Mouse (Mus musculus): ENCODE measurements around the gene Xk.
"Not testable (repeated sequence)": the region's sequence is repeated elsewhere in the genome, so short reads cannot be mapped to it uniquely, and the experiment has no call there.

Xk gene

GRCm38 (mm10) chrX:9272460-9273361, at the start of gene Xk:
Gene Xk, plus strand, starts transcription at chrX:9272756.
- DNase-seq (ENCODE audit: low spot score in 2 of 2) = peak; percentile 48 to 59

- DNase-seq (ENCODE audit: low spot score in 2 of 2) = no peak
Observed at GRCm38 (mm10) chrX:9227105-9227504, 45.5 kb upstream of the Xk start.

GRCm38 (mm10) chrX:9240737-9241591, 31.6 kb upstream of the Xk start:
- DNase-seq (ENCODE audit: low spot score in 2 of 2) = no peak

GRCm38 (mm10) chrX:9243381-9243864, 29.1 kb upstream of the Xk start:
- no peak for DNase-seq (ENCODE audit: low spot score in 2 of 2)

- DNase-seq (ENCODE audit: low spot score in 2 of 2) = no peak
Observed at GRCm38 (mm10) chrX:9244603-9245336, 27.8 kb upstream of the Xk start.

GRCm38 (mm10) chrX:9248911-9249310, 23.6 kb upstream of the Xk start:
- no peak for DNase-seq (ENCODE audit: low spot score in 2 of 2)

- DNase-seq (ENCODE audit: low spot score in 2 of 2) = no peak
Observed at GRCm38 (mm10) chrX:9253990-9254389, 18.6 kb upstream of the Xk start.

GRCm38 (mm10) chrX:9254901-9255300, 17.7 kb upstream of the Xk start:
- DNase-seq (ENCODE audit: low spot score in 2 of 2) = no peak

GRCm38 (mm10) chrX:9256766-9257165, 15.8 kb upstream of the Xk start, which contains the start of gene Gm14862:
Gene Gm14862, minus strand, starts transcription at chrX:9256899.
- DNase-seq (ENCODE audit: low spot score in 2 of 2) = no peak

- DNase-seq (ENCODE audit: low spot score in 2 of 2) = no peak
Observed at GRCm38 (mm10) chrX:9257831-9258230, 14.7 kb upstream of the Xk start.

GRCm38 (mm10) chrX:9259267-9259666, 13.3 kb upstream of the Xk start:
- DNase-seq (ENCODE audit: low spot score in 2 of 2) = no peak

GRCm38 (mm10) chrX:9271112-9271511, 1.4 kb upstream of the Xk start:
- DNase-seq (ENCODE audit: low spot score in 2 of 2) = no peak

GRCm38 (mm10) chrX:9271947-9272459, 553 bp upstream of the Xk start:
- DNase-seq (ENCODE audit: low spot score in 2 of 2) = no peak

- DNase-seq (ENCODE audit: low spot score in 2 of 2) = no peak
Observed at GRCm38 (mm10) chrX:9273377-9274002, 934 bp downstream of the Xk start.

GRCm38 (mm10) chrX:9274321-9274720, 1.8 kb downstream of the Xk start:
- DNase-seq (ENCODE audit: low spot score in 2 of 2) = no peak

GRCm38 (mm10) chrX:9283464-9283863, 10.9 kb downstream of the Xk start, which contains the start of gene H2al1m:
Gene H2al1m, plus strand, starts transcription at chrX:9283764.
- DNase-seq (ENCODE audit: low spot score in 2 of 2) = not testable (repeated sequence)

GRCm38 (mm10) chrX:9293140-9293829, 20.7 kb downstream of the Xk start:
- DNase-seq (ENCODE audit: low spot score in 2 of 2) = not testable (repeated sequence)

- peak in 1 of 2 experiments; percentile 8 for DNase-seq (ENCODE audit: low spot score in 2 of 2)
Observed at GRCm38 (mm10) chrX:9298413-9298864, 25.9 kb downstream of the Xk start.

- DNase-seq (ENCODE audit: low spot score in 2 of 2) = no peak
Observed at GRCm38 (mm10) chrX:9302791-9303190, 30.2 kb downstream of the Xk start.

GRCm38 (mm10) chrX:9303455-9303854, 30.9 kb downstream of the Xk start:
- DNase-seq (ENCODE audit: low spot score in 2 of 2) = no peak
